ENCODE assay signal across 8 mouse cellular contexts in the genomic region with DNA sequence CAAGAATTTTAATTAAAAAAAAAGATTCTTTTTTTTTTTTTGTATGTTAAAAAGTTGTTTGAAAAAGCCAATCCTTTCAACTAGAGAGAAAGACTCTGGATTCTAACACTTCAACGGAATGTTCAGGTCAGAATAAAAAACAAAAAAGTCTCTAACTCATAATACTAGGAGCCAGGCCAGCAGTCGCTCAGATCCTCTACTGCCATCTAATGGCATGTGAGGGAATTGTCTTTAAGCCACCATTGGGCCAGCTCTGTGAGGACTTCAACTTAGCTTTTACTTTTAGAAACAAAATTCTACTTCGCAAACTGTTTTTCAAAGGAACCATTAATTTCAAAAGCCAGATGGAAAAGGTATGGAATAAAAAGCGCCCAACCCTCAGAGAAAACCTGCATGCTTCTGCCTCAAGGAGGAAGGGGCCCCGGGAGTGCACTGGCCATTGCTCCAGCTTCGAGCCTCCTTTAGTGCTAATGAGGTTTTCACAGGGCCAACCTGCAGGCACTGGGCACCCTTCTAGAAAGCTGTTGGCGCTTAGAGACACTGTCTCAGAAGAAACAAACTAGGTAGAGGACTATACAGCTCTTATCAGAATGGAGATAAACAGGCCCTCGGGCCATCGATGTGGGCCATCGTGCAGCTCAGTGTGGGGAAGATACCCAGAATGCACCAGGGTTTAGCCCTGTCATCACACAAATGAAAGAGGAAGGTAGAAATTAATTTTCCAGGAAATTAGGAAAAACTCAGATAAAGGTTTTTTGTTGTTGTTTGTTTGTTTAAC. TPM values are rescaled to one million over a fixed set of nuclear protein-coding genes. Genes with fewer than 3 reads are reported as not detected.
DNase-seq lines count a peak whose midpoint lies in the region; ATAC-seq and TF ChIP-seq lines count a peak whose summit lies in the region.

No protein-coding gene starts in this region.

- H3K9ac ChIP-seq in forebrain, embryonic 12.5 days = no peak overlapping the region
- H3K9ac ChIP-seq in forebrain, embryonic 16.5 days (replicated peaks; ENCODE audit: low read depth, low read length) = no peak overlapping the region
- no peak overlapping the region for H3K9ac ChIP-seq in lung, embryonic 16.5 days (ENCODE audit: low read length)

- peak; percentile 28; the same call in 1 of the 2 replicates for TF ChIP-seq CTCF in testis, adult 2 months (IDR thresholded peaks at IDR 0.05; ENCODE audit: control insufficient read depth, insufficient read depth, insufficient replicate concordance, low read depth, low read length)

- peaks cover 30% of the 10 kb centered on the region for H3K36me3 ChIP-seq in forebrain, embryonic 12.5 days (replicated peaks)
- H3K36me3 ChIP-seq in forebrain, embryonic 16.5 days (ENCODE audit: control insufficient read depth, insufficient read depth) = no peaks in the 10 kb centered on the region
- H3K36me3 ChIP-seq in testis, adult 2 months (ENCODE audit: control insufficient read depth, insufficient read depth, low read length) = no peaks in the 10 kb centered on the region
- H3K36me3 ChIP-seq in lung, embryonic 16.5 days (ENCODE audit: control insufficient read depth, insufficient read depth, low read length) = no peaks in the 10 kb centered on the region
- peaks cover 2% of the 10 kb centered on the region for H3K36me3 ChIP-seq in splenic B cell, adult 2 months (ENCODE audit: control insufficient read depth, insufficient read depth, low read length, poor library complexity, severe bottlenecking)

- H3K27me3 ChIP-seq in forebrain, embryonic 12.5 days = 0 out of 2 replicates have a peak, but pooled peaks cover 10% of the 10 kb centered on the region
- no peaks in the 10 kb centered on the region for H3K27me3 ChIP-seq in forebrain, embryonic 16.5 days (replicated peaks; ENCODE audit: control insufficient read depth, insufficient read depth, low read length)
- H3K27me3 ChIP-seq in testis, adult 2 months (ENCODE audit: control insufficient read depth, insufficient read depth, low read length) = no peaks in the 10 kb centered on the region
- H3K27me3 ChIP-seq in lung, embryonic 16.5 days (ENCODE audit: control insufficient read depth, insufficient read depth, low read depth, low read length) = no peaks in the 10 kb centered on the region
- no peaks in the 10 kb centered on the region for H3K27me3 ChIP-seq in splenic B cell, adult 2 months (ENCODE audit: control insufficient read depth, insufficient read depth, low read length, poor library complexity, severe bottlenecking)

- ATAC-seq in forebrain, embryonic 12.5 days (ENCODE audit: low FRiP score) = 0 out of 2 replicates have a peak, but pooled peaks have one; percentile 53
- no peak for ATAC-seq in forebrain, embryonic 16.5 days
- ATAC-seq in lung, embryonic 16.5 days (ENCODE audit: low read depth) = peak; percentile 62; the same call in 1 of the 2 replicates

- H3K9me3 ChIP-seq in forebrain, embryonic 12.5 days = no peaks in the 10 kb centered on the region
- no peaks in the 10 kb centered on the region for H3K9me3 ChIP-seq in forebrain, embryonic 16.5 days (ENCODE audit: control insufficient read depth, low read length)
- no peaks in the 10 kb centered on the region for H3K9me3 ChIP-seq in lung, embryonic 16.5 days (ENCODE audit: control insufficient read depth, low read length)

- H3K4me1 ChIP-seq in forebrain, embryonic 12.5 days = no peaks in the 10 kb centered on the region
- H3K4me1 ChIP-seq in forebrain, embryonic 16.5 days (replicated peaks; ENCODE audit: control insufficient read depth, insufficient read depth, low read length) = no peaks in the 10 kb centered on the region
- H3K4me1 ChIP-seq in testis, adult 2 months (ENCODE audit: control insufficient read depth, insufficient read depth, low read length) = no peaks in the 10 kb centered on the region
- H3K4me1 ChIP-seq in lung, embryonic 16.5 days (replicated peaks; ENCODE audit: control insufficient read depth, insufficient read depth, low read length) = no peaks in the 10 kb centered on the region

- no peak for DNase-seq in testis, postnatal 10 days (ENCODE audit: low spot score)
- DNase-seq in embryo, embryonic 10 days (ENCODE audit: low spot score) = peak; percentile 74
- DNase-seq in induced T-regulatory cell, adult 2 months (ENCODE audit: low read depth) = peak; percentile 83
- peak; percentile 75 for DNase-seq in splenic B cell, adult 2 months (ENCODE audit: low read depth, low spot score)

- 64% methylated on average over 10 of the region's 10 CpGs for WGBS in forebrain, embryonic 12.5 days
- 62% methylated on average over 10 of the region's 10 CpGs for WGBS in forebrain, embryonic 16.5 days
- 53% methylated on average over 10 of the region's 10 CpGs for WGBS in lung, embryonic 16.5 days

- H3K4me3 ChIP-seq in forebrain, embryonic 12.5 days (replicated peaks) = no peak overlapping the region
- no peak overlapping the region for H3K4me3 ChIP-seq in forebrain, embryonic 16.5 days (replicated peaks; ENCODE audit: low read length)
- no peak overlapping the region for H3K4me3 ChIP-seq in testis, adult 2 months (ENCODE audit: control insufficient read depth, low read depth, low read length)
- no peak overlapping the region for H3K4me3 ChIP-seq in lung, embryonic 16.5 days (ENCODE audit: low read length)

- TF ChIP-seq POLR2A in testis, adult 2 months (IDR thresholded peaks at IDR 0.05; ENCODE audit: control insufficient read depth, low read depth, low read length) = no peak

- no peak overlapping the region for H3K4me2 ChIP-seq in forebrain, embryonic 12.5 days
- no peak overlapping the region for H3K4me2 ChIP-seq in forebrain, embryonic 16.5 days (ENCODE audit: low read length)
- no peak overlapping the region for H3K4me2 ChIP-seq in lung, embryonic 16.5 days (ENCODE audit: low read depth, low read length)

- no peak overlapping the region for H3K27ac ChIP-seq in forebrain, embryonic 12.5 days
- H3K27ac ChIP-seq in forebrain, embryonic 16.5 days (ENCODE audit: low read length) = no peak overlapping the region
- no peak overlapping the region for H3K27ac ChIP-seq in testis, adult 2 months (ENCODE audit: control insufficient read depth, insufficient read depth, low read depth, low read length)
- H3K27ac ChIP-seq in lung, embryonic 16.5 days (ENCODE audit: low read length) = no peak overlapping the region

RNA-seq across cellular contexts. Expression of a gene that starts 6.9 kb away (rescaled TPM):
- polyA plus RNA-seq in forebrain, embryonic 12.5 days (2016; fragmentation: Nextera tagmentation; extraction: Ambion mirVana) = 24.1 and 24.4 TPM in 2 replicates
- polyA plus RNA-seq in forebrain, embryonic 16.5 days (2015; fragmentation: Nextera tagmentation; extraction: Ambion mirVana) = 24.1 and 24.7 TPM in 2 replicates
- polyA plus RNA-seq in testis, adult 2 months (2012; rRNA removed) = 9.2 and 10.1 TPM in 2 replicates
- 19.9 and 21.0 TPM in 2 replicates for polyA plus RNA-seq in lung, embryonic 16.5 days (2015; fragmentation: Nextera tagmentation; extraction: Ambion mirVana)

RNA-seq across cellular contexts. Expression of a gene that starts 25.6 kb away (rescaled TPM):
- 9.7 and 10.2 TPM in 2 replicates for polyA plus RNA-seq in forebrain, embryonic 12.5 days (2016; fragmentation: Nextera tagmentation; extraction: Ambion mirVana)
- polyA plus RNA-seq in forebrain, embryonic 16.5 days (2015; fragmentation: Nextera tagmentation; extraction: Ambion mirVana) = 9.3 and 10.0 TPM in 2 replicates
- polyA plus RNA-seq in testis, adult 2 months (2012; rRNA removed) = 12.5 and 16.5 TPM in 2 replicates
- 3.3 and 3.5 TPM in 2 replicates for polyA plus RNA-seq in lung, embryonic 16.5 days (2015; fragmentation: Nextera tagmentation; extraction: Ambion mirVana)
